Mouse (Mus musculus) retina, postnatal 1 day (tissue): Measurements from ENCODE around the gene Ahnak2.
A peak's percentile ranks its signal among the peaks of the same experiment; 100 is the strongest.

Experiments used
- DNase-seq: peaks from one replicate; pipeline ENCODE4 v3.0.0-alpha.2; 2012

The Ahnak2 gene

DNA sequence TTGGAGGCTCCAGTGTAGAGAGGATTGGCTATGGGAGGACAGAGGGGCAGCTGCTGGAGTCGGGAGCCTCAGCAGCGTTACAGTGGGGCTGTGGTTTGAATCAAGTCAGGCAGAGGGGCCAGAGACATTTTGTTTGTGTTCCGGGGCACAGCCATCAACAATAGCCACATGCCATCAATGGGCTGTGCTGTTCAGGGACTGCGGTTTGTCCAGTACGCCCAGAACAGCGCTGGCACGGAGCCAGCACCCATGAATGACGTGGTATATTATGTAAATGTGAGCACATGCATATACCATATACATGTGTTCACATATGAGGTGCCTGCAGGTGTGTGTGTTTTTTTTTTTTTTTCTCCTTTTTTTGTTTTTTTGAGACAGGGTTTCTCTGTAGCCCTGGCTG, 74.7 kb downstream of the Ahnak2 start:
- DNase-seq: no peak

DNA sequence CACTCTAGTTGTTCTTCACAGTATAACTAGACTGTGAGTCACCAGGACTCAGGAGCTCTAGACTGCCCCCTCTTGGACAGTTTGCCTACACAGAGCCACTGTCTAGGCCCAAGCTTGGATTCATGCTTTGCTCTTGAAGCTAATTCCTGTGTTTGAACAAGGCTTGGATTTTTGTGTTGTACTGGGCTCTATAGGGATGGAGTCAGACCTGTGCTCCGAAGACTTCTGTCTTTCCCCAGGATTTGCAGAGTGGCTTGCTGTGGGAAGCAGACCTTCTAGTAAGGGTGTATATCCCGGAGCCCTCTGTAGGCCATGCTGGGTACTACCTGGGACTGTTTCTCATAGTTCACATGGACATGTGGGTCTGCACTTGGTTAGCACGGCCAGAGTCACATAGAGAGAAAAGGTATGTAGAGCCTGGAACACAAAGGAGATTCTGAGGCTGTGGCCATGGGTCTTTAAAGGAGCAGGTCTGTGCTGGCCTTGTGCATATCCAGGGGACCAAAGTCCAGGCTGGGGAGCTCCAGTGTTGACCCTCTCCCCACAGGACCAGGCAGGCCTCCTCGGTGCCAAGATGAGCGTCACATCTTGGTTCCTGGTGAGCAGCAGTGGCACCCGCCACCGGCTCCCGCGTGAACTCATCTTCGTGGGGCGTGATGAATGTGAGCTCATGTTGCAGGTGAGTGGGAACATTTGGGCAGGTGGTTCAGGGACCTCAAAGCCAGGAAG, 78.2 kb downstream of the Ahnak2 start:
- peak; percentile 81 for DNase-seq

DNA sequence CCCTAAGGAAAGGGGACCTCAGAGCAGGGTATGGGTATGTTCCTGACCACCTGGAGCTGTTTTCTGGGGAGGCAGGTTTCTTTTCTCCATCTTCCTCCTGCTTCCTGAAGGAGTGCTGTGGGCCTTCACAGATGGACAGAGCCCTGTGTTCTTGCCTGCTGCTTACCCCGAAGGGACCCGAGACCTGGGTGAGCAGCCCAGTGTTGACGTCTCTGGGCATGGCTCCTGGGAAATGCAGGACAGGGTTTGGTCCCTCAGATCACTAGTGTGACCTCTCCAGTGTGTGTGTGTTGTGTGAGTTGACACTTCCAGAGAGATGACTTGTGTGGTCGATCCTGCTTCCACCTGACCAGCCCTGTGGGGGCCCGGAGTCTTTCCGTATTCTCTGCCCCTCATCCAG, 79.0 kb downstream of the Ahnak2 start:
- no peak for DNase-seq

GRCm38 (mm10) chr12:112723028-112723330, 79.5 kb downstream of the Ahnak2 start:
- no peak for DNase-seq

DNA sequence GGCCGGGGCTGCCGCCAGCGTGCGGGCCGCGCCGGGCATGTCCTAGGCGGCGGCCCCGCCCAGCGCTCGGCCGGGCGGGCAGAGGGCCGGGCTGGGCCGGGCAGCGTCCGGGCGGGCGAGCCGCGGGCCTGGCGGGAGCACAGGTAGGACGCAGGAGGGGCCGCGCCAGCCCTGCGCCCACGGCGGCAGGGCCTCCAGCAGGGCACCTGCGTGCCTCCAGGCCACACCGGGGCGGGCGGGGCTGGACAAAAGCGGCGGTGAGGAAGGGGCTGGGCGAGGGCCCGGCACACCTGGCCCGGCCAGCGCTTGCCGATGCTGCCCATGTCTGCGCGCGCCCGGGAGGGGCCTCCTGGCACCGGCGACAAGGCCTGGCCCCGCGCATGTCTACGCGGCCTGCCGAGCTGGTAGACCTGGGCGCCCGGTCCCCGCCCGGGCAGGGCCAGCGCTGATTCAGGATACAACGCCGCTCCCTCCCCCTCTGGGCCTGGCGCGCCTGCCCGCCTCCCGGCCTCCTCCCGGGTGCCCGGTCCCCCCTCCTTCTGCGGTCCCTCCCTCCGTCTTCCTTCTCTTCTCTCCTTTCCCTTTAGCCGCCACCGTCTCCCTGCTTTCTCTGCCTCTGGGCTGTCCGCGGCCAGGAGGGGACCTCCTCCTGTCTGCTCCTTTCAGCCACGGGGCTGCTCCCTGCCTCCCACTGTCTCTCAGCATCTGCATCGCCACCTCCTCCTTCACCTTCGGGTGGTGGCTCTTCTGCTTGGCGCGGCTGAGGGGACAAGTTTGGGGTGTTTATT, 80.0 kb downstream of the Ahnak2 start:
- DNase-seq: peak; percentile 55
